Mouse (Mus musculus): ENCODE results near the gene Gm5155. TPM values are rescaled to one million over a fixed set of nuclear protein-coding genes. Genes with fewer than 3 reads are reported as not detected.
"Not testable (repeated sequence)": the region's sequence is repeated elsewhere in the genome, so short reads cannot be mapped to it uniquely, and the experiment has no call there.

Gm5155 gene
- total RNA-seq (2021), result not detected
- long read RNA-seq, experiment 1, result 0 reads
- long read RNA-seq, experiment 2, result 0 reads

- DNase-seq (ENCODE audit: low spot score in 2 of 2), result no peak
These were observed at the start of gene Gm5155 for GRCm38 (mm10) chr7:17871467-17871866. TSS of gene Gm5155 (plus strand) at chr7:17871767.

DNA sequence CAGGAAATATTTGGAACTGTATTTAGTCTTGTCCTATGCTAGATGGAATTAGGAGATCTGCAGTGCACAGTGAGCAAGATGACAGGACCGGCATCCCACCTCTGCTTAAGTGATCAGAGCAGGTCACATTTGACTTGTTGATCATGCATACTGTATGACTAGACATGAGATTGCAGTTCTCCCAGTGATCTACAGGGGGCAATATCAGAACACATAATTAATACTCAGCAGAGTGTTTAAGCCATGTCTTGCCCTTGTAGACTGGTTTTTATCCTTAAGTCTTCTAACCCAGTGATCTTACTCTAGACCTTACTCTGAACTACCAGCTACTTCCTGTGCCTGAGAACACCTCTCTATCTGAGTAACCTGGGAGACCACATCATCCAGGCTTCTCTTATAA lies 791 bp upstream of the Gm5155 start:
- DNase-seq (ENCODE audit: low spot score in 2 of 2), result no peak

DNA sequence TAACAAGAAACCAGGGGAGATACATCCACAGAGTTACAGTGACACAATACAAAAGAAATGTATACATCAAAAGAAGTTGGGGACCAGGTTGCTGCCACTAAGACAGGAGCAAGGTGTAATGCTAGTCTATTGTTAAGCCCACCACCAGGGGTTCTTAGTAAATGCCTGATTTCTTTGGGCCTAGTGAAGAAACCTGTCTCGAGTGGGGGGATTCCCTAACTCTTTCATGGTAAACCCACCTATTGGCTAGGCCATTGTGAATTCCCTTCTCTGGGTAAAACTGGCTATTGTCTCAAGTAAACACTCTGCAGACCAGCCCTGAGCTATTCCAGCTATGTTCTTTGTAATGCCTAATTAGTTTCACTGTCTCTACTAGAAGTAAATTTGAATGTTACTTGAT lies 23.8 kb downstream of the Gm5155 start:
- not testable (repeated sequence) for DNase-seq (ENCODE audit: low spot score in 2 of 2)

DNA sequence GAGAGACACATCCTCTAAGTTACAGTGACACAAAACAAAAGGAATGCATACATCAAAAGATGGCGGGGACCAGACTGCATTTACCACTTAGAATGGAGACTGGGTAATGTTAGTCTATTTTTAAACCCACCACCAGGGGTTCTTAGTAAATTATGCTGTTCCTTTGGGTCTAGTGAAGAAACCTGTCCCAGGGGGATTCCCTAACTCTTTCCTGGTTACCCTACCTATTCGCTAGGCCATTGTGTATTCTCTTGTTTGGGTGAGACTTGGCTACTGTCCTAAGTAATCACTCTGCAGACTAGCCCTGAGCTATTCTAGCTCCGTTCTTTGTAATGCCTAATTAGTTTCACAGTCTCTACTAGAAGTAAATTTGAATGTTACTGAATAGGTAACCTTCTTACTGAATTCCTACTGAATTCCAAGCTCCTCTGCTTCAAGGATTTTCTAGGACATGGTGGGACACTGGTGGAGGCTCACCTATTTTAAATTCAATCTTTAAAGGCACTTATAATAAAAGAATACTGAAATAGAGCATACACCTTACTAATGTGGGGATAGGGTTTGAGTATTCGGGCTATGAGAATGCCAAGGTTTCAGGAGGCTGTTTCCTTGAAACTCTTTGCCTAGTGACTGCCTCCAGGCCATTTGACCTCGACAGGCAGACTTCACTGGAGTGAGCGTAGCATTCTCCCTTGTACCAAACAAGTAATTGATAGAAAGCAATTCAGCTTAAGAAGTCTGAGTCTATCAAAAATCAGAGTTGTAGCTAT lies 31.8 kb downstream of the Gm5155 start:
- no peak for DNase-seq (ENCODE audit: low spot score in 2 of 2)

Other genes starting within 250 kb of the Gm5155 start
- not detected for gene Ceacam5, start 158.5 kb upstream of the Gm5155 start, total RNA-seq (2021)
- not detected for gene Ceacam14, start 59.1 kb upstream of the Gm5155 start, total RNA-seq (2021)
- not detected for gene Ceacam11, start 100.4 kb downstream of the Gm5155 start, total RNA-seq (2021)
- gene Ceacam13, start 138.1 kb downstream of the Gm5155 start, total RNA-seq (2021), result not detected
- not detected for gene Ceacam12, start 194.2 kb downstream of the Gm5155 start, total RNA-seq (2021)